Mouse (Mus musculus) kidney, postnatal 0 days (tissue): Measurements from ENCODE around the gene Elovl7. TPM values are rescaled to one million over a fixed set of nuclear protein-coding genes. Genes with fewer than 3 reads are reported as not detected.

Experiments
- ATAC-seq: fragments of 200-750 bp; cut with Nextera tagmentation; replicated peaks from 2 replicates; pipeline ENCODE4 v1.8.0; 2017; ENCODE audit warnings: low read depth, moderate number of reproducible peaks, moderate TSS enrichment, moderate library complexity; ENCODE audit not compliant: low FRiP score
- DNase-seq: peaks from one replicate; pipeline ENCODE4 v3.0.0-alpha.2; 2016; ENCODE audit warnings: low spot score
- H3K27ac ChIP-seq: fragments of 300-500 bp; sonication (generic); 2 replicates; pipeline ENCODE4 v1.5.1; 2014; ENCODE audit warnings: mild to moderate bottlenecking
- H3K27me3 ChIP-seq: fragments of 300-500 bp; sonication (generic); 2 replicates; pipeline ENCODE4 v1.6.1; 2014; ENCODE audit warnings: low read length, mixed read lengths; ENCODE audit not compliant: insufficient read depth
- H3K36me3 ChIP-seq: fragments of 300-500 bp; sonication (generic); 2 replicates; pipeline ENCODE4 v1.6.1; 2014; ENCODE audit warnings: low read length, mixed read lengths; ENCODE audit not compliant: insufficient read depth
- H3K4me1 ChIP-seq: fragments of 300-500 bp; sonication (generic); replicated peaks from 2 replicates; pipeline ENCODE4 v1.6.1; 2014; ENCODE audit warnings: antibody characterized with exemption, low read length, mixed read lengths; ENCODE audit not compliant: insufficient read depth
- H3K4me2 ChIP-seq: fragments of 300-500 bp; sonication (generic); 2 replicates; pipeline ENCODE4 v1.6.1; 2014; ENCODE audit warnings: mild to moderate bottlenecking, low read length, moderate library complexity, mixed read lengths
- H3K4me3 ChIP-seq: fragments of 300-500 bp; sonication (generic); replicated peaks from 2 replicates; pipeline ENCODE4 v1.5.1; 2014; ENCODE audit warnings: low read depth, low read length
- H3K9ac ChIP-seq: fragments of 300-500 bp; sonication (generic); 2 replicates; pipeline ENCODE4 v1.6.1; 2014; ENCODE audit warnings: low read depth, low read length
- H3K9me3 ChIP-seq: fragments of 300-500 bp; sonication (generic); replicated peaks from 2 replicates; pipeline ENCODE4 v1.6.1; 2016; ENCODE audit warnings: low read length, inconsistent platforms, mixed read lengths
- CTCF ChIP-seq: IDR thresholded peaks from 2 replicates; pipeline ENCODE4 v1.5.1; 2016; ENCODE audit warnings: antibody characterized with exemption, low read depth, mild to moderate bottlenecking, moderate library complexity
- WGBS: fragments of 180-500 bp; shearing (Covaris S2); extraction: QIAGEN DNeasy Blood & Tissue Kit; methylation state at CpG from one replicate; pipeline ENCODE4 v1.1.7; 2014; 5-methylcytosine and 5-hydroxymethylcytosine counted together
- polyA plus RNA-seq: library from polyadenylated mRNA; unstranded; fragments of >200 nt; fragmentation: Nextera tagmentation; extraction: Ambion mirVana; gene quantifications from 2 replicates; pipeline ENCODE4 v1.2.1, GENCODE M21; 2015

Elovl7 gene
- 34.5 and 37.2 TPM in 2 replicates for polyA plus RNA-seq

DNA sequence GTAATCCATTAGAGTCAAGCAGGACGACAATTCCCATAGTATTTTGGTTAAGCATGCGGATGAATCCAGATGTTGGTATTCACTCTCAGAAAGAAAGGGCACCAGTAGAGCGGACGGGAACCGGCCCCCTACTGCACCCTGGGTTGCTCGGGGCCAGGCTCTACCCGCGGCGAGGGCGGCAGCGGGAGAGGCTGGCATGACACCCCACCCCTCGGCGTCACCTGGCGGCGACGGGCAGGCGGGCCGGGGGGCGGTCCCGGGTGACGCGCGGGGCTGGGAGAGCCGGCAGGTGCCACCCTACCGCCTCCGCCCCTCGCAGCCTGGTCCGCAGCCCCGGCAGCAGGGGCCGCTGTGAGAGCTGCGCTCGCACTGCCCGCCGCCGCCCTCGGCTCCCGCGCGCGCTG, at the start of gene Elovl7:
Gene Elovl7 (plus strand): TSS at position 324 of the 404 bp plus-strand sequence.
- DNase-seq (peak; percentile 72), ATAC-seq (peak; percentile 97)
- H3K4me2 ChIP-seq, result peak within 1 kb of the TSS; percentile 98

DNA sequence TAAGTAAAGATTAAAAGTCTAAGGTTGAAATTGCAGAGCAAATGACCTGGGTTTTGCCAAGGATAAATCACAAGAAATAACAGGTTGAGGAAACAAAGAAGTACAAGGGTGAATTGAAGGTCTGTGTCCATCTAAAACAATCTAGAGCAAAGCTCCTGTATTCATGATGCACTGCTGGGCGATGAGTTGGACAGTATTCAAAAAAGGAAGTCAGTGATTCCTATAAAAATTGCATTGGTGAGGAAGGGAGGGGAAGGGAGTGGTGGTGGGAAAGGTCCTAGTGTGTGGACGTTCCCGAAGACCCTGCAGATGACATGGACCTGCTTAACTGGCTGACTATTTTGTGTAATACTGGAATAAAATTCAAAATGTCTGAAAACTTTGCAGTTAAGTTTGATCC, 49.6 kb upstream of the Elovl7 start:
- Histone ChIP-seq H3K27me3 (no peaks in the 10 kb centered on the region), H3K4me2 (no peak overlapping the region), H3K36me3 (no peaks in the 10 kb centered on the region), H3K4me3 (no peak overlapping the region), H3K4me1 (peaks cover 4% of the 10 kb centered on the region; the same call in 1 of the 2 replicates), H3K9me3 (no peaks in the 10 kb centered on the region), H3K27ac (no peak overlapping the region), H3K9ac (no peak overlapping the region)
- DNase-seq, result no peak
- TF ChIP-seq CTCF, result no peak
- 88% methylated on average over 3 of the region's 3 CpGs for WGBS
- no peak for ATAC-seq

More for the DNA sequence above, at the start of gene Elovl7:
- H3K9me3 ChIP-seq, result no peaks in the 10 kb centered on the region
- H3K4me1 ChIP-seq, result 0 out of 2 replicates have a peak, but pooled peaks cover 3% of the 10 kb centered on the region
- WGBS, result 0% methylated on average over 37 of the region's 40 CpGs
- no peaks in the 10 kb centered on the region for H3K27me3 ChIP-seq
- TF ChIP-seq CTCF, result peak; percentile 32; the same call in 1 of the 2 replicates
- peak within 1 kb of the TSS; percentile 81 for H3K9ac ChIP-seq
- H3K4me3 ChIP-seq, result peak within 1 kb of the TSS; percentile 73
- H3K36me3 ChIP-seq, result no peaks in the 10 kb centered on the region
- H3K27ac ChIP-seq, result peak within 1 kb of the TSS; percentile 77

DNA sequence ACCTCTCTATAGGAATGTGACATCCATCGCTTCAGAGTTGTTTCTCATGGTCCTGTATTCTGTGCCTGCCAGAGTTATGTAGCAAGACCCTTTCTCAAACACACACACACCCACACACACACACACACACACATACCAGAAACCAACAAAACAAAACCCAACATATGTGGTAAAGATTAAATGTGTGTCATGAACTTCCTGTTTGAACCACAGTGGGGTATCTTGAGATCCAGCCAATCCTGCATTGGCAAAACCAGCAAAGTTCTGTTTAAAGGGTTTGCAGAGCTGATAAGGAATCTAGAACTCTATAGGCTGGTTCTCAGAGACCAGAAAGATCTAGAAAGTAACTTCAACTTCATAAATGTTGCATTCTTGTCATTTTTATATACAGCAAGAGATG, 44.2 kb upstream of the Elovl7 start:
- 92% methylated on average over 1 of the region's 1 CpGs for WGBS
- H3K4me1 ChIP-seq, result no peaks in the 10 kb centered on the region
- TF ChIP-seq CTCF, result no peak
- no peak overlapping the region for H3K9ac ChIP-seq
- no peaks in the 10 kb centered on the region for H3K9me3 ChIP-seq
- H3K4me2 ChIP-seq, result no peak overlapping the region
- no peak overlapping the region for H3K4me3 ChIP-seq
- no peaks in the 10 kb centered on the region for H3K27me3 ChIP-seq
- ATAC-seq (no peak), DNase-seq (no peak)
- H3K36me3 ChIP-seq, result peaks cover 18% of the 10 kb centered on the region; the same call in 1 of the 2 replicates
- H3K27ac ChIP-seq, result no peak overlapping the region

DNA sequence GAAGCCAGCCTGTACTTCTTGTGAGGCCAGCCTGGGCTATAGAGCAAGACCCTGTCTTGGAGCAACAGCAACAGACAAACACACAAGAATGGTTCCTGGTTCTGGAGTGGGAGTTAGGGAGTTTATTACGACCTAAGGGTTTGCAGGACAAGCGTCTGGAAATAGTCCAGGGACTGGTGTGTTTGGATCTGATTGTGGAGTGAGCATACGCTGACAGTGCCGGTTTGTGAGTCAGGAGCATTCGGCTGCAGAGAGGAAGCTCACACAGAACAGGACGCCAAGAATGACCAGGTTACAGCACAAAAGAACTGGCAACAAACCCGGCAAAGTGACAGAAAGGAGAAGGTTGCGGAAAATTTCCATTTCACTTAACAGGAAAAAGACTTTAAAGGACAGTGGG, 43.7 kb upstream of the Elovl7 start:
- Histone ChIP-seq H3K36me3 (peaks cover 18% of the 10 kb centered on the region; the same call in 1 of the 2 replicates), H3K4me3 (no peak overlapping the region), H3K9me3 (no peaks in the 10 kb centered on the region), H3K4me1 (no peaks in the 10 kb centered on the region), H3K27me3 (no peaks in the 10 kb centered on the region), H3K9ac (no peak overlapping the region), H3K4me2 (no peak overlapping the region), H3K27ac (no peak overlapping the region)
- 87% methylated on average over 8 of the region's 8 CpGs for WGBS
- no peak for TF ChIP-seq CTCF
- ATAC-seq, result no peak
- DNase-seq, result no peak

DNA sequence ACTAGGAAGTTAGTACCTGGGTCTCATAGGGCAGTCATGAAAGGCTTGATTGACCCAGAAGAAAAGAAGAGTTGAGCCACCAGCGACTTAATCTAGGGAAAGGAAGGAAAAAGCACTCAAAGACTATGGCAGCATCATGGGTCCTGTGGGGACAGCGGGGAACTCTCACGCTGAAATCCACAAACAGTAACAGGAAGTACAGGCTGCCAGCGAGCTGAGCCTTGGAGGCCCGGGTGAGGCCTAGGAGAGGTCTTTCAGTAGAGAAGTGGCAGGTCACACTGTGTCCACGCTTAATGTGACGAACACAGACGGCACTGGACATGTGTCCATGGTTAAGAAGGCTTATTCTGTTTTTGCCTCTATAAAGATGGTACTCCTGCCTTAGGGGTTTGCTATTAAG, 34.6 kb upstream of the Elovl7 start:
- H3K27ac ChIP-seq, result no peak overlapping the region
- no peaks in the 10 kb centered on the region for H3K27me3 ChIP-seq
- no peak for TF ChIP-seq CTCF
- ATAC-seq (no peak), DNase-seq (no peak)
- H3K9me3 ChIP-seq, result no peaks in the 10 kb centered on the region
- no peaks in the 10 kb centered on the region for H3K4me1 ChIP-seq
- H3K4me2 ChIP-seq, result no peak overlapping the region
- no peak overlapping the region for H3K4me3 ChIP-seq
- 86% methylated on average over 8 of the region's 8 CpGs for WGBS
- no peak overlapping the region for H3K9ac ChIP-seq
- peaks cover 12% of the 10 kb centered on the region; the same call in 1 of the 2 replicates for H3K36me3 ChIP-seq

DNA sequence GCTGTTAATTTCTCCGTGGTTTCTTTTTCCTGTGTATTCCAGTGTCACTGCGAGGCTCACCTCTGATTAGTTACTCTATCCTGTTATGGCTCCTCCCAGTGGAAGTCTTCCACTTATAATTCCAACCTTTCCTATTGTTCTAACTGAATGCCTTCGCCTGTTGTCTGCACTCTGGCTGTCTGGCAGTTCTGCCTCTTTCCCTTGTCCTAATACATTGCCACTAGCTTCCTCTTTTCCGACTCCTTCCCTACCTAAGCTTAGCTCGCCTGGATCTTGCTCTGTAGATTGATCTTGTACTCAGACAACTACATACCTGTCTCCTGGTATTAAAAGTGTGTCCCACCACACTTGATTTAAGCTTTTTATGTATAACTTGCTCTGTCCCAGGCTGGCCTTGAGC, 33.4 kb upstream of the Elovl7 start:
- WGBS, result 74% methylated on average over 5 of the region's 5 CpGs
- Histone ChIP-seq H3K4me1 (no peaks in the 10 kb centered on the region), H3K9me3 (no peaks in the 10 kb centered on the region), H3K4me3 (no peak overlapping the region), H3K27me3 (no peaks in the 10 kb centered on the region), H3K4me2 (no peak overlapping the region), H3K36me3 (peaks cover 12% of the 10 kb centered on the region; the same call in 1 of the 2 replicates), H3K27ac (no peak overlapping the region), H3K9ac (no peak overlapping the region)
- DNase-seq (no peak), ATAC-seq (no peak)
- peak; percentile 2; the same call in 1 of the 2 replicates for TF ChIP-seq CTCF

DNA sequence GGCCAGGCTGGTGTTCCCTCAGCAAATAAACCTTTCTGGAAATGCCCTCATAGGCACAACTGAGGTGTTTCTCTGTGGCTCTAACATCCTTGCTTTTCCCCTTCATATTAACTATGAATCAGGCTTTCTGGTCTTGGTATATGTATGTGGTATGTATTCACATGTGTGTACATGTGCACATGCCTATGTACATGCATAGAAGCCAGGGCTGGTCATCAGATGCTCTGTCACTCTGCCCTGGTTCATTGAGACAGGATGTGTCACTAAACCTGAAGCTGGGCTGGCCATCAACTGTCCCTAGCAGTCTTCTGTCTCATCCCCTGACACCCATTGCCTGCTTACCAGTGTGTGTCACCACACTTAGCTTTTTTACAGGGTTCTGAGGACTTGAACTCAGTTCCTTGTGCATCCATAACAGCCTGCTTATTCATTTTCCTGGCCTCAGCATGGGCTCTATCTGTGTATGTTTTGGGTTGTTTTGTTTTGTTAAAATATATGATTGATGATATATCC, 29.4 kb upstream of the Elovl7 start:
- H3K9ac ChIP-seq, result no peak overlapping the region
- no peak overlapping the region for H3K4me3 ChIP-seq
- H3K36me3 ChIP-seq, result peaks cover 12% of the 10 kb centered on the region; the same call in 1 of the 2 replicates
- ATAC-seq (no peak), DNase-seq (no peak)
- no peaks in the 10 kb centered on the region for H3K27me3 ChIP-seq
- H3K4me1 ChIP-seq, result no peaks in the 10 kb centered on the region
- no peak overlapping the region for H3K4me2 ChIP-seq
- TF ChIP-seq CTCF, result no peak
- no peaks in the 10 kb centered on the region for H3K9me3 ChIP-seq
- no peak overlapping the region for H3K27ac ChIP-seq
